Mouse (Mus musculus) cerebellum, adult (tissue): ENCODE measurements at regions not wholly inside any gene's neighbourhood (a gene's known extent, or its start where the extent isn't known, plus 50 kb on each side); places are given as distances from the start of the nearest gene placed in this dataset.

Experiments
- ATAC-seq: cut with Nextera tagmentation; 2 replicates; pipeline ENCODE4 v1.9.2; 2017; ENCODE audit warnings: mild to moderate bottlenecking, moderate library complexity, mixed read lengths; ENCODE audit not compliant: insufficient number of reproducible peaks, low FRiP score, low TSS enrichment

DNA sequence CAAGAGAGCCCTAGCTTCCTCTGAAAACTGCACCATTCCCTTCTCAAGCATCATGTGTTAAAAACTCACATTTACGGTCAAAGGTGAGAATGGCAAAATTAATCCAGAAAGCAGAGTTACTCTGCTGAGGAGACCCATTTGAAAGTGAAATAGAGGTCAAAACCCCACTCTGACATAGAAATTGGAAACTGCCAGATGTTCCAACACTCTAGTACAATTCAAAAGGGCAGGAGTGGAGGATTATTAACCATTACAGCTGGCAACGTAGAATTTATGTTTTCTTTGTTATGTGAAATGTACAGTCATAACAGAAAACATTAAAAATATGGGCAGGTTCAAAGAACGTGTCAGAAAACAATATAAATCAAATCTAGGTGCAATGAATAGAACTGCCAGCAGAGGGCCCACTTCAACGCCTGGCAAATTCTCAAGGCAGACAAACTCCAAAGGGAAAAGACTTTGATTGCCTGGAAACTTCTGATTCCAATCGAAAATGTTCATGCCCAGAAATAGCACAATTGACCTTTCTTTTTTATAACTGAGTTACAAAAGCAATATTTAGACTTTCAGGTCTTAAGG lies 54.2 kb upstream of the Rfpl4b start:
- ATAC-seq: no peak

DNA sequence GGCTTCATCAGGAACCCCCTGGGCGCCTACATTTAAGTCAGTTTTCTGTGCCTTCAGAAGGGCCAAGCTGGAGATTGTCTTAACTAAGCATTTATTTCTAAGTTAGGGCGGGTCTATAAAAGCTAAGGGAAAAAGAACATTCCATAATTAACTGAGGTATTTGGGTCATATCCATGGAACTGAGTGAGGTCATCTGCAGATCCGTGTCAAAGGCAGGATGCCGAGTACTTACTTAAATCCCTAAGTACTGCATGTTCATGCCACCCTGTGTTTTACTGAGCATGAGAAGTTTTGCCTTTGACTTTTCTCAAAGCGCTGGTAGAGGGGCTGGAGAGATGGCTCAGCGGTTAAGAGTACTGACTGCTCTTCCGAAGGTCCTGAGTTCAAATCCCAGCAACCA lies 57.7 kb upstream of the Rfpl4b start:
- ATAC-seq: no peak

- no peak for ATAC-seq
These were observed 59.1 kb upstream of the Rfpl4b start for GRCm38 (mm10) chr10:38880642-38881187.

GRCm38 (mm10) chr10:38882154-38882553 lies 60.6 kb upstream of the Rfpl4b start:
- no peak for ATAC-seq

GRCm38 (mm10) chr10:38883816-38884599 lies 62.4 kb upstream of the Rfpl4b start:
- no peak for ATAC-seq

- ATAC-seq: 0 out of 2 replicates have a peak, but pooled peaks have one; percentile 20
These were observed 63.1 kb upstream of the Rfpl4b start for GRCm38 (mm10) chr10:38884641-38885040.

DNA sequence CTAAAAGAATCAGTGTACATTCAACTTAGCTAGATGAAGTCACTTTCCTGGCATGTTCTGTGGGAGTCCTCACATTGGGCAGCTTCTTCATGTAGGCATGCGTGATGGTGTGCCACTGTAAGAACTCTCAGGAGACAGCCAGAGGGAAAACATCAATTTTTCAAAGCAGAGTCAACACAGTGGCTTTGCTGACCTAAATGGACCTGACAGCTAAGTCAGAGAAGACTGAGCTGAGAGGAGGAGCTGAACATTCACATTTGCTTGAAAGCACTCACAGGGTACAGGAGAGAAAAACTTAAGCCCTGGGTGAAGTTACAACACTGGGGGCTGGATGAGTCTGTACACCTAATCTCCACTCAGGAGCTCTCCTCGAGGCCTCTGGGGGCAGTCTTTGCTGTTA lies 64.9 kb upstream of the Rfpl4b start:
- ATAC-seq: no peak

DNA sequence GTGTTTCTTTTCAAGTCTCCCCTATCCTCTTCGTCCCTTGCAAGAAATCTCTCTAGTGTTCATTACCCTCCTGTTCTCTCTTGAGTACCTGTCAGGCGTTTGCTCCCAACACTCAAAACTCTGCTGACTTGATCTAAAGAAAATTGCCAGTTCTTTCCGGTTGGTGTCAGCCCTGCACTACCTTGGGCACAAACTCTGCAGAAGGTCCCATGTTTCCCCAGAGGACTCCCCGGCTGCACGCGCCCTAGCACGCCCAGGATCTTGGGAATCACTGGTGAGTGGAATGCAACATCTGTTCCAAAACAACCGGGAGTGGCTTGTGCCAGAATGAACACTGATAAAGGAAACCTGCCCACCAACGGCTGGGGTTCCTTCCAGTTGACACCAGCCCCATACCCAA lies 66.3 kb upstream of the Rfpl4b start:
- no peak for ATAC-seq

- ATAC-seq: no peak
These were observed 70.6 kb upstream of the Lama4 start for GRCm38 (mm10) chr10:38894706-38895105.

- no peak for ATAC-seq
These were observed 69.7 kb upstream of the Lama4 start for GRCm38 (mm10) chr10:38895656-38896055.

GRCm38 (mm10) chr10:38897573-38897972 lies 67.7 kb upstream of the Lama4 start:
- no peak for ATAC-seq

DNA sequence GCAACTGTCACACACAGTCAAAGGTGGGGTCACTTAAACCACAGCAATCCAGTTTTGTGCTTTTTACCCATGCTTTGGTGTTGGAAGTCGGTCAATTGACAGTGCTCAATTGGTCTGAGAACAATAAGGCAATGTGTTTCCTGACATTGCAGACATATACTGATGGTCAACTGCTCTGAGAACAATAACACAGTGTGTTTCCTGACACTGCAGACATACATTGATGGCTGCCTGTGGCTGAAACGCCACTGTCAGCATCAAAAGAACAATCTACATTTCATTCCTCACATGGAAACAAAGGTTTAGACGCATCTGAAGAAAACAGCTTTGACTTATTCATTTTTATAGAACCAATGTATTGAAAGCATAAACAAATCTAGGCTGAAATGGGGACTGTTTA lies 59.2 kb upstream of the Lama4 start:
- ATAC-seq: no peak

GRCm38 (mm10) chr10:38907835-38908234 lies 57.5 kb upstream of the Lama4 start:
- no peak for ATAC-seq

- ATAC-seq: peak; percentile 65; the same call in 1 of the 2 replicates
These were observed 57.0 kb upstream of the Lama4 start for GRCm38 (mm10) chr10:38908277-38908676.

GRCm38 (mm10) chr10:38909152-38909732 lies 56.1 kb upstream of the Lama4 start:
- no peak for ATAC-seq

DNA sequence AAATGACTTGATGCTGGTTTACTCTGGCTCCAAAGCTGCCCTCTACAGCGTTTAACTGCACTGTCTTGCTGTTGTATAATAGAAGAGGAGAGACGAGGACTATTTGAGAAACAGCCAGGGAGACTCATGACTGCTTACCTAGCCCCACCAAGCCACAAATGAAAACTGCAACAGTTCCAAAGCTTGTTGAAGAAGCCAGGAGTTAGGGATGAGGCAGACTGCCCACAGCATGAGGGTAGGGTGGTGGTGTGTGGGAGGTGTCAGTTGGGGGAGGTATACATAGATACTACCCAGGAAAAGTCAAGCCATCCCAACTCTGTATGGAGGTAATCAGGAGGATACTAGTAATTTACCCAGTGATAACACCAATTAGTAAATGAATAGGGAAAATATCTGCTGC lies 55.5 kb upstream of the Lama4 start:
- ATAC-seq: no peak

DNA sequence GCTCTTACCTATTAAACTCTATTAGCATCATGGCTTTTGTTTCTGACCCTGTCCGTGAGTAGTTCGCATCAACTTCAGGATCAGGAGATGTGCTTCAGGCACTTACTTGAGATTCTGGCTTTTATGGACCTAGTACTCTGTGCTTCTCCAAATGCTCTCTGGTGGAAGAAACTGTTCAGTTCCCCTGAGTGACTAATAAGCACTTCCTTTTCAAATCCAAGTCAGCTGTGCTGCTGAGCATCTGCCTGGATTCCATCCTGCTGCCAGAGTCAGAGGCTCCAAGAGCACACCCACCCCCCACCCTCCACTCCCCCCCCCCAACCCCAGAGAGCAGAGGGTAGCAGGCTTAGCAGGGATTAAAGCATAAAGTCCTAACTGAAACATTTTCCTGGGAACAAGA lies 52.3 kb upstream of the Lama4 start:
- no peak for ATAC-seq
